Mouse (Mus musculus): ENCODE measurements around the gene Drd4. TPM values are rescaled to one million over a fixed set of nuclear protein-coding genes. Genes with fewer than 3 reads are reported as not detected.

Drd4 gene
- polyA plus RNA-seq, 1 experiment, result 1.4 TPM

GRCm38 (mm10) chr7:141294479-141294878 is 2.7 kb downstream of the Drd4 start:
- DNase-seq (ENCODE audit: low read depth), result no peak
- TF ChIP-seq POLR2A (IDR thresholded peaks at IDR 0.05; ENCODE audit: borderline replicate concordance, extremely low read depth, insufficient read depth, insufficient read length, poor library complexity, severe bottlenecking) (no peak), CTCF (IDR thresholded peaks at IDR 0.05; ENCODE audit: borderline replicate concordance, extremely low read depth, insufficient read depth, insufficient read length) (no peak)

- DNase-seq (ENCODE audit: low read depth), result no peak
- TF ChIP-seq CTCF (IDR thresholded peaks at IDR 0.05; ENCODE audit: borderline replicate concordance, extremely low read depth, insufficient read depth, insufficient read length), result no peak
- no peak for TF ChIP-seq POLR2A (IDR thresholded peaks at IDR 0.05; ENCODE audit: borderline replicate concordance, extremely low read depth, insufficient read depth, insufficient read length, poor library complexity, severe bottlenecking)
Measured at GRCm38 (mm10) chr7:141297926-141298650, 6.3 kb downstream of the Drd4 start.

GRCm38 (mm10) chr7:141299175-141299574 is 7.4 kb downstream of the Drd4 start:
- no peak for DNase-seq (ENCODE audit: low read depth)

GRCm38 (mm10) chr7:141301386-141301785 is 9.6 kb downstream of the Drd4 start:
- no peak for DNase-seq (ENCODE audit: low read depth)
- TF ChIP-seq CTCF (IDR thresholded peaks at IDR 0.05; ENCODE audit: borderline replicate concordance, extremely low read depth, insufficient read depth, insufficient read length) (no peak), POLR2A (IDR thresholded peaks at IDR 0.05; ENCODE audit: borderline replicate concordance, extremely low read depth, insufficient read depth, insufficient read length, poor library complexity, severe bottlenecking) (no peak)

More at GRCm38 (mm10) chr7:141299175-141299574, 7.4 kb downstream of the Drd4 start:
- no peak for TF ChIP-seq CTCF (IDR thresholded peaks at IDR 0.05; ENCODE audit: borderline replicate concordance, extremely low read depth, insufficient read depth, insufficient read length)
- TF ChIP-seq POLR2A (IDR thresholded peaks at IDR 0.05; ENCODE audit: borderline replicate concordance, extremely low read depth, insufficient read depth, insufficient read length, poor library complexity, severe bottlenecking), result no peak

GRCm38 (mm10) chr7:141302702-141303268 is 11.0 kb downstream of the Drd4 start:
- TF ChIP-seq POLR2A (IDR thresholded peaks at IDR 0.05; ENCODE audit: borderline replicate concordance, extremely low read depth, insufficient read depth, insufficient read length, poor library complexity, severe bottlenecking), result no peak
- TF ChIP-seq CTCF (IDR thresholded peaks at IDR 0.05; ENCODE audit: borderline replicate concordance, extremely low read depth, insufficient read depth, insufficient read length), result no peak
- no peak for DNase-seq (ENCODE audit: low read depth)

- no peak for DNase-seq (ENCODE audit: low read depth)
- no peak for TF ChIP-seq CTCF (IDR thresholded peaks at IDR 0.05; ENCODE audit: borderline replicate concordance, extremely low read depth, insufficient read depth, insufficient read length)
- TF ChIP-seq POLR2A (IDR thresholded peaks at IDR 0.05; ENCODE audit: borderline replicate concordance, extremely low read depth, insufficient read depth, insufficient read length, poor library complexity, severe bottlenecking), result no peak
Measured at GRCm38 (mm10) chr7:141304537-141304936, 12.7 kb downstream of the Drd4 start.

GRCm38 (mm10) chr7:141314416-141314815 is 22.6 kb downstream of the Drd4 start:
- TF ChIP-seq POLR2A (IDR thresholded peaks at IDR 0.05; ENCODE audit: borderline replicate concordance, extremely low read depth, insufficient read depth, insufficient read length, poor library complexity, severe bottlenecking) (no peak), CTCF (IDR thresholded peaks at IDR 0.05; ENCODE audit: borderline replicate concordance, extremely low read depth, insufficient read depth, insufficient read length) (no peak)

GRCm38 (mm10) chr7:141315076-141315475 is 23.3 kb downstream of the Drd4 start:
- TF ChIP-seq CTCF (IDR thresholded peaks at IDR 0.05; ENCODE audit: borderline replicate concordance, extremely low read depth, insufficient read depth, insufficient read length), result no peak
- no peak for TF ChIP-seq POLR2A (IDR thresholded peaks at IDR 0.05; ENCODE audit: borderline replicate concordance, extremely low read depth, insufficient read depth, insufficient read length, poor library complexity, severe bottlenecking)
- no peak for DNase-seq (ENCODE audit: low read depth)

More at GRCm38 (mm10) chr7:141314416-141314815, 22.6 kb downstream of the Drd4 start:
- no peak for DNase-seq (ENCODE audit: low read depth)

GRCm38 (mm10) chr7:141315974-141316373 is 24.2 kb downstream of the Drd4 start:
- TF ChIP-seq CTCF (IDR thresholded peaks at IDR 0.05; ENCODE audit: borderline replicate concordance, extremely low read depth, insufficient read depth, insufficient read length), result peak; percentile 41; the same call in 1 of the 2 replicates
- TF ChIP-seq POLR2A (IDR thresholded peaks at IDR 0.05; ENCODE audit: borderline replicate concordance, extremely low read depth, insufficient read depth, insufficient read length, poor library complexity, severe bottlenecking), result no peak
- no peak for DNase-seq (ENCODE audit: low read depth)

- DNase-seq (ENCODE audit: low read depth), result no peak
- TF ChIP-seq CTCF (IDR thresholded peaks at IDR 0.05; ENCODE audit: borderline replicate concordance, extremely low read depth, insufficient read depth, insufficient read length), result no peak
- no peak for TF ChIP-seq POLR2A (IDR thresholded peaks at IDR 0.05; ENCODE audit: borderline replicate concordance, extremely low read depth, insufficient read depth, insufficient read length, poor library complexity, severe bottlenecking)
Measured at GRCm38 (mm10) chr7:141317619-141318132, 25.9 kb downstream of the Drd4 start.

- no peak for TF ChIP-seq CTCF (IDR thresholded peaks at IDR 0.05; ENCODE audit: borderline replicate concordance, extremely low read depth, insufficient read depth, insufficient read length)
- TF ChIP-seq POLR2A (IDR thresholded peaks at IDR 0.05; ENCODE audit: borderline replicate concordance, extremely low read depth, insufficient read depth, insufficient read length, poor library complexity, severe bottlenecking), result no peak
- no peak for DNase-seq (ENCODE audit: low read depth)
Measured at GRCm38 (mm10) chr7:141319446-141319845, 27.6 kb downstream of the Drd4 start.

Measured in brain, embryonic 14.5 days (tissue).